Mouse (Mus musculus) kidney, postnatal 36 days (tissue): ENCODE results near the gene Fam178b.

Experiments used
- DNase-seq, 2 experiments: peaks; one replicate each; pipeline ENCODE4 v3.0.0; 2021 to 2022; ENCODE audit warnings: mixed read lengths in 2 of 2

Gene Fam178b

GRCm38 (mm10) chr1:36583408-36584116, 99.4 kb downstream of the Fam178b start:
- DNase-seq: no peak

DNA sequence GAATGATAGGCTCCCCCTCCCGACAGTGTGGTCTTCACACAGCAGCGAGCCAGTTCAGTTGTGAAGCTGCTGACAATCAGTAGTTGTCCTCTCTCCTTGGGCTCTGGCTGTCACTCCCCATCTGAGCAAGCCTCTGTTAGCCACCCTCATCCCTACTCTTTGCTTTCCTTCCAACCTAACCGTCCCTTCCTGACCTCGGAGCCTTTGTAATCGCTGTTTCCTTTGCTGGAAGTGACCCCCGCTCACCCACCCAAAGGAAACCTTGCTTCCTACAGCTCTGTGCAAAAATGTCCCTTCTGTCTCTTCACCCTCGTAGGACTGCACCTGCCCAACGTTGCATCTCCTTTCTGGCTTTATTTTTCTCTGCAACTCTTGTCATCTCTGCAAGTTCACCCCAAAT, 100.8 kb downstream of the Fam178b start:
- DNase-seq: no peak

- DNase-seq: no peak
These were observed 101.7 kb downstream of the Fam178b start for GRCm38 (mm10) chr1:36581260-36581659.

DNA sequence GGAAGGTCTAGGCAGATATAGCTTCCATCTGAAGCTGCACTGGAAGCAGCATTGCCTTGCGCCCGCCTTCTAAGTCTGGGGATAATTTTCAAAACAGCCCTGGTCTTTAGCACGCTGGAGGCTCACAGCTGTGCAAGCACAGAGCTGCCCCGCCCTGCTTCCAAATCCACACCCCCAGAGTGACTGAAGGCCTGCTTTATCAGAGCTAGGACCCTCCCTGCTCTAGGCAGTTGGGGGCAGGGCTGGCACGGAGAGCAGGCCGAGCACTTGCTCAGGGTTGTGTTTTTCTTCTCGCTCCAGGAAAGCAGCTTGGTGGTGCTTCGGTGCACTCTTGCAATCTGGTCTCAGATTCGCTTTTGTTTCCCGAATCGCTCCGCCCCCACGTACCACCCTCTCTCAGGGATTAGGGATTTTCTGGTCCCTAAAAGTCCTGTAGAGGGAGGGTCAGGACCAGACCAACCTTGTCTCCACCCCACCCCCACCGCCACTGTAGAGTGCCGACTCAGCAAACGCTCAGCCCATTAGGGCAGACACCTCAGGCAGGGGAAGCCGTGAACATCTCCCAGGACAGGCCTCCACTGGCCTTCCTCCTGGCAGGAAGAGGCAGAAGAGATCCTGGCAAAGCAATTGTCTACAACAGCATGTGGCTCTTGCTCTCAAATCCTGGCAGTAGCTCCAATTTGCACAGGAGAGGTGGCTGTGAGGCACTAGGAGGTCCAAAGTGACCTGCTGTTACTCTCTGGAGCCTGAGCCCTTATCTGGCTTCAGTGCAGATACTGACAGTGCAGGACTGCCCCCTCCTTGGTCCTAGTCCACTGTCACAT, 102.4 kb downstream of the Fam178b start:
- peak in 1 of 2 experiments; percentile 64 for DNase-seq

GRCm38 (mm10) chr1:36579974-36580383, 103.0 kb downstream of the Fam178b start:
- DNase-seq: no peak

DNA sequence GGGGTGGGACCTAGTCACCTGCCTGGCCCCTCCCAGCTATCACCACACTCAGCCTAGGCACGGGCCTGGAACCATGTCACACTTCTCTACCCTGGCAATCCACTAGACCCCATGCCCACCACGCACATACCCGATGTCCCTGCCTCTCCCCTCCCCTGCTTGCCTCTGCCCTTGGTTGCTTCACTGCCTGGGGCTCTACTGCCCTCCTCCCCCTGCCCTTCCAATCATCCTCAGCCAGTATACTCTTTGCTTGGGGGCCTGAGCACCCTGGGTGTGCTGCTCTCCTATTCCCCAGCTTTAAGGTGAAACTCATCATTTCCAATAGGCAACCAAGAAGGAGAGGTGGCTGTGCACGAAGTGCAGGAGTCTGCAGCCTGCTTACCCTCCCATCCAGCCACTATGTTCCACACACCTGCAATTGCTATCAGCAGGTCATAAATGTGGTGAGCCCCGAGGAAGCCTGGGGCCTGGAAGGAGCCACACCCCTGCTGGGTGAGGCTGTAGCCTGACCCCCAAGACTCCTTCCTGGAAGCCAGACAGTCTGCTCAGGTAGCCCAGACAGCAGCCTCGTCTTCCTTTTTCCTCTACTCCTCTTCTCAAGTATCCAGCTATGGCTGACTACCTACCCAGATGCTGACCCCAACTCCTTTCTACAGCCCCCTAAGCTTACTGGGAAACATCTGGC, 105.8 kb downstream of the Fam178b start:
- DNase-seq: no peak

DNA sequence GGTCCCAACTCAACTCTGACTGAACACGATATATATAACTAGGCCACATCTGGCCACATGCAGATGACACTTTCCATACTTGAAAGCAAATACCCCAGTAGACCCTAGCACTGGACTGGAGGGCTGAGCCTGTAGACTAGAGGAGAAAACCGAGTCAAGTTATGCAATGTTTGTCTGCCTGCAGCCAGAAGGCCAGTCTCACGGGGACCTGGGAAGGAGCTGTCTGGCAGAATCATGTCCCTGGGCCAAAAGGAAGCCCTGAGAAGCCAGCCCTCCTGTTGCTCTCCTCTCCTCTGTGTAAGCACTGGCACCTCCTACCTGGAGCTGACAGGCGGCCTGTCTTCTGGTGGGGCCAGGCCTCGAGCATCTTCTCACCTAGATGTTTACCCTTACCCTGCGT, 107.6 kb downstream of the Fam178b start:
- DNase-seq: no peak

- DNase-seq: no peak
These were observed 108.6 kb downstream of the Fam178b start for GRCm38 (mm10) chr1:36574196-36574955.

DNA sequence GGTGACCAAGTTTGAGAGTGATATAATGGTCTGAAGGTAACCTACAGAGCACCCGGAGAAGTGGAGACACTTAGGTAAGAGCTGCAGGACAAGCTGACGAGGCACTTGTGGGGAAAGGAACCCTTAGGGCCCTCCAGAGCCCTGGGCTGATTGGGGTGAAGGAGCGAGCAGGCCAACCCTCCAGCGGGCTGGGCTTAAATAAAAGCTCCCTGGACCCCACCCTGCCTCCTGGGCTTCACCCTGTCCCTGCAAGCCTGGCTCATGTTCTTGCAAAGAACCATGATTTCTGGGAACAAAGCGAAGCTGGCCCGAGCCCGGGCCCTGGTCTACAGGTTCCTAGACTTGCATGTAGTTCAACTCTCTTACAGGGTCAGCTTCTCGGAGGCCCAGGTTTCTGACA, 109.5 kb downstream of the Fam178b start:
- no peak for DNase-seq

GRCm38 (mm10) chr1:36572709-36573108, 110.3 kb downstream of the Fam178b start:
- no peak for DNase-seq

GRCm38 (mm10) chr1:36572140-36572700, 110.8 kb downstream of the Fam178b start:
- no peak for DNase-seq

GRCm38 (mm10) chr1:36571627-36572026, 111.4 kb downstream of the Fam178b start:
- peak; percentile 84 to 92 for DNase-seq

- DNase-seq: no peak
These were observed 112.7 kb downstream of the Fam178b start for GRCm38 (mm10) chr1:36570320-36570719.

DNA sequence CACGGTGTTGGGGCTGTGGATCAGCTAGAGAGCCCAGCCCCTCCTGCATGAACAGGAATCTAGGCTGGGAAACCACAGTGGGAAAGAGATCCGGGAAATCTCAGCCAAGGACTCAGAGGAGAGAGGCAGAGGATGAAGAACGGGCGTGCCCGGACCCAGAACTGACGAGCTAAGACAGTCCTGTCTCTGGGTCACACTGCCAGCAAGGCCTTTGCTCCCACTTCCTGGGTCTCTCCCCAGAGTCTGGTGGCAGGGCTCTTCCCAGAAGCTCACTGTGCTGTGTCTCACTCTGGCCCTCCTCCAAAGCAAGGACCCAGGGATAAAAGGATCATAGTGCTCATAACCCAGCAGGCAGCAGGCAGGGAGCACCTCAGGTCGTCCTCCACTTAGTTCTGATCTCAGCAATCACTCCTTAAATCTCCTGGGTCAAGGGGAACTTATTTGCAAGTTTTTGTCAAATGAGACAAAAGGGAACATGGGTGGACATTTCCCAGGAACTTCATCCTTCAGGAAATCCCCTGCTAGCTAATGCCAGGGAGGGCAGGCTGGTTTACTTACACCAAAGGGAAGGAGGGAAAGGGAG, 113.2 kb downstream of the Fam178b start:
- DNase-seq: no peak

- DNase-seq: no peak
These were observed 114.2 kb downstream of the Fam178b start for GRCm38 (mm10) chr1:36568776-36569175.

DNA sequence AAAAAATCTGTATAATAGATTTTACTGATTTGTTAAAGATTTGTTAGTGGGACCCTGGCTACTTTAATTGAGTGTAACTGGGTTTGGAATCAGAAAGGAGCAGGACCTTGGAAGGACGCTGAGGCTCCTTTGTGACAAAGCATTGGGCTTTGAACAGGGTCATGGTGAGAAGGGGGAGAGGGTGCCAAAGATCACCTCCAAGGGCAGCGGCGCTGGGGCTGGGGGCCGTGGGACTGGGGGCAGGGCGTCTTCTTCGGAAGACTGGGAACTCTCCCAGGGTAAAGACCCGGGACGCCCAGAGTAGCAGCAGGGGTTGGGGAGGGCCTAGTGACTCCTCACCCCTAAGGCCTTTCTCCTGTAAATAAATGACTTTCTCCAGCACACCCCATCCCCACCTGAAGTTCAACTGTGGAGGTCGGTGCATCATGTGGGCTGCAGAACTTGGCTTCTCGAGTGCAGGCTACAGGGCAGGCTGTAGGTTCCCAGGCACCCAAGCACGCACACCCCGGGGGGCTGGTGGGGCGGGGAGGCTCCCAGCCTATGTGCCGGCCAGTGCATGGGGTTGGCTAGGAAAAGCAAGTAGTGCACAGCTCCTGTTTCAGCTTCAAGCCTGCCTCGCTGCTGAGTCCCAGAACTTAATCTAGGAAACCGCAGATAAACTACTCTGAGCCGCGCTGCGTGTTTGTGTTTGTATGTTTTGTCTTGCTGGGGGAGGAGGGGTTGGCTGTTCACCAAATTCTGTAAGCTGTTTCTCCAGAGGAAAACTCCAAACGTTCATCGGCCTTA, 115.0 kb downstream of the Fam178b start:
- no peak for DNase-seq

DNA sequence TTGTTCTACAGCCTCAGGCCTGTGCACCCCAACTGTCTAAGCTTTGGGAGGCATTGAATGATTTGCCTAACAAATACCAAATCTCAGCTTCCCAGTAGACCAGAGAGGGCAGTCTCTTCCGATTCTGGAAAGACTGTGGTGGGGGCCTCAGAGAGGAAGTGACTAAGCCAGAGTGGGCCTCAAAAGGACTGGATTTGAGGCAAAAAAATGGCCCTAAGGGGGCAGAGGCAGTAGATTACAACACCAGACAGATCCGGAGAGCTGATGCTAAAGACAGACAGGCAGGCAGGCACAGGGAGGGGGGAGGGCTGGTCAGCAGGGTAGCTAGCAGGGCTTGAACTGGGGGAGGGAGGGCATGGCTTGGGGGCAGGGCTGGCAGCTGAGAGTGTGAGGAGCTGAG, 116.6 kb downstream of the Fam178b start:
- DNase-seq: no peak

GRCm38 (mm10) chr1:36564101-36564500, 118.9 kb downstream of the Fam178b start:
- DNase-seq: peak; percentile 48 to 73

DNA sequence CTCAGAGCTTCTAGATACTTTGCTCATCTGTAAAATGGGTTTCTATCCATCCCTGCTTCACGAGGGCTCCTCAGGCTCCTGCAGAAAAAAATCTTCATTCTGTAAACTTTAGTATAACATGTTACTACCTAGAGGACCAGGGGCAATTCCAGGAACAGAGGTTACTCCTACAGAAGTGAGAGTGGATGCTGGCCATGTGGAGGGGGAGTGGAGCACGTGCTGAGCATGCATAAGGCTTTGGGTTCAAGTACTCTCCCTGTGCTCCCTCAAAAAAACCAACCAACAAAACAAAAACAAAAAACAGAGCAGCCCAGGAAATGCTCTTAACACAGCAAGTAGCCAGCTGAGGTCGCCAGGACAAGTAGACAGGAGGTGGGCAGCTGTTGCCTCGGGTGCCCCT, 119.4 kb downstream of the Fam178b start:
- no peak for DNase-seq

DNA sequence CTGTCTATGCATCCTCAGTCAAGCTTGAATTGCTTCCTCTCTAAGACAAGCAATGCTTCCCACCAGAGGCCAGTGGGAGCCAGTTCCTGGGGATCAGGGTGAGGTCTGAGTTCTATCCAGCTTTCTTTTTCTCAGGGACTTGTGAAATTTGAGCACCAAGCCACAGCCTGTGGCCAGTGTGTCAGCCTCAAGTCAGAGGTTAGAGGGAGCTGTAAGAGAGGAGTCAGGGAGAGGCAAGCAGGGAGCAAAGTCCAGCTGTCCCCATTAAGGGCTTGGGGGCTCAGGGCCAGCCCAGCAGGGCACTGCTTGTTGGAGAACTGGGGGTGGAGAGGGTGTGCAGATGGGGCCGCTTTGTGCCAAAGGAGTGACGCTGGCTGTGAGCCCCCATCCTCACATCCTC, 119.8 kb downstream of the Fam178b start:
- no peak for DNase-seq

- no peak for DNase-seq
These were observed 120.6 kb downstream of the Fam178b start for GRCm38 (mm10) chr1:36562388-36562787.
